11 mouse cellular contexts compared by ENCODE assay signal in genomic region chr7:67055510-67055909, GRCm38 (mm10).
DNase-seq lines count a peak whose midpoint lies in the region.
"Had no signal": no experiment of that assay in that cellular context is flagged by ENCODE, and none has a peak within 500 bp of the region (broad histone marks: within the 10 kb centered on the region; RNA-seq: fewer than 3 reads in every experiment).

No protein-coding gene starts in this region.

- 40% methylated on average over 3 of the region's 3 CpGs for WGBS in heart, embryonic 10.5 days

- no peaks in the 10 kb centered on the region for H3K27me3 ChIP-seq in heart, embryonic 10.5 days (ENCODE audit: insufficient read depth, poor library complexity, severe bottlenecking)
- H3K27me3 ChIP-seq: intestine, embryonic 15.5 days had no signal

- no peaks in the 10 kb centered on the region for H3K36me3 ChIP-seq in heart, embryonic 10.5 days
- H3K36me3 ChIP-seq: intestine, embryonic 15.5 days had no signal

- peak overlapping the region; percentile 42; the same call in 1 of the 2 replicates for H3K27ac ChIP-seq in heart, embryonic 10.5 days
- H3K27ac ChIP-seq: intestine, embryonic 15.5 days had no signal

- no peak overlapping the region for H3K4me3 ChIP-seq in heart, embryonic 10.5 days
- H3K4me3 ChIP-seq: intestine, embryonic 15.5 days had no signal

- peaks cover 31% of the 10 kb centered on the region for H3K4me1 ChIP-seq in heart, embryonic 10.5 days
- H3K4me1 ChIP-seq: intestine, embryonic 15.5 days had no signal

- no peaks in the 10 kb centered on the region for H3K9me3 ChIP-seq in heart, embryonic 10.5 days
- H3K9me3 ChIP-seq: intestine, embryonic 15.5 days had no signal

- DNase-seq in layer of hippocampus, adult 11-12 months (ENCODE audit: low spot score): peak; percentile 42
- DNase-seq in layer of hippocampus, postnatal 36 days: no peak
- peak; percentile 98 for DNase-seq in brain, adult 2 months (ENCODE audit: low read depth, low spot score)
- DNase-seq in cerebellum, adult 11 months: peak; percentile 89
- DNase-seq in heart, embryonic 10.5 days (ENCODE audit: low spot score): no peak
- DNase-seq in embryo, embryonic 11 days: no peak
- no peak for DNase-seq in ovary, adult 18-20 months (ENCODE audit: low spot score)
- no peak for DNase-seq in right cerebral cortex, postnatal 36 days (ENCODE audit: low spot score in 2 of 2)
- DNase-seq: kidney, postnatal 14 days; lung, adult 18-20 months had no signal

Comparison
In these comparisons a context has a peak if more than half of its experiments do, and no peak if none do; other contexts are left out.
1. DNase-seq: peak in layer of hippocampus, adult 11-12 months (single experiment), brain, adult 2 months (single experiment) and cerebellum, adult 11 months (single experiment); none in layer of hippocampus, postnatal 36 days (0 of 2), heart, embryonic 10.5 days (single experiment), embryo, embryonic 11 days (single experiment), ovary, adult 18-20 months (single experiment) and right cerebral cortex, postnatal 36 days (0 of 2).